Mouse (Mus musculus): ENCODE results near the gene Ssxb6. TPM values are rescaled to one million over a fixed set of nuclear protein-coding genes. Genes with fewer than 3 reads are reported as not detected.
"Not testable (repeated sequence)": the region's sequence is repeated elsewhere in the genome, so short reads cannot be mapped to it uniquely, and the experiment has no call there.

Ssxb6 gene
- polyA plus RNA-seq (2012; rRNA removed), result not detected in 2 replicates

- not testable (repeated sequence) for H3K27ac ChIP-seq (ENCODE audit: insufficient read depth, low read depth, low read length); H3K4me1 ChIP-seq (ENCODE audit: control insufficient read depth, insufficient read depth, insufficient read length, low read length); H3K4me3 ChIP-seq (ENCODE audit: low read depth, low read length); H3K27me3 ChIP-seq (ENCODE audit: control insufficient read depth, insufficient read depth, low read length); H3K36me3 ChIP-seq (ENCODE audit: control insufficient read depth, insufficient read depth, low read length)
- 73% methylated on average over 4 of the region's 4 CpGs for WGBS
Observed at GRCm38 (mm10) chrX:8548155-8548554, at the start of gene Ssxb6. Gene Ssxb6, minus strand, starts transcription at chrX:8548255.

- not testable (repeated sequence) for H3K27ac ChIP-seq (ENCODE audit: insufficient read depth, low read depth, low read length); H3K27me3 ChIP-seq (ENCODE audit: control insufficient read depth, insufficient read depth, low read length); H3K36me3 ChIP-seq (ENCODE audit: control insufficient read depth, insufficient read depth, low read length); H3K4me1 ChIP-seq (ENCODE audit: control insufficient read depth, insufficient read depth, insufficient read length, low read length); H3K4me3 ChIP-seq (ENCODE audit: low read depth, low read length)
- WGBS, result 4% methylated on average over 1 of the region's 1 CpGs
Observed at GRCm38 (mm10) chrX:8591716-8592115, 43.7 kb upstream of the Ssxb6 start, which contains the start of gene Ssxb3. Gene Ssxb3, minus strand, starts transcription at chrX:8591816.

GRCm38 (mm10) chrX:8524854-8525253, 23.2 kb downstream of the Ssxb6 start, which contains the start of gene Gm14459:
Gene Gm14459, minus strand, starts transcription at chrX:8524954.
- WGBS, result 83% methylated on average over 2 of the region's 2 CpGs
- Histone ChIP-seq H3K27me3 (ENCODE audit: control insufficient read depth, insufficient read depth, low read length) (no peaks in the 10 kb centered on the region), H3K4me1 (ENCODE audit: control insufficient read depth, insufficient read depth, insufficient read length, low read length) (no peaks in the 10 kb centered on the region), H3K4me3 (ENCODE audit: low read depth, low read length) (no peak within 1 kb of the TSS), H3K27ac (ENCODE audit: insufficient read depth, low read depth, low read length) (no peak within 1 kb of the TSS), H3K36me3 (ENCODE audit: control insufficient read depth, insufficient read depth, low read length) (no peaks in the 10 kb centered on the region)
- no peak for TF ChIP-seq CTCF (IDR thresholded peaks at IDR 0.05; ENCODE audit: extremely low read depth, insufficient read length, insufficient replicate concordance, low read depth, low read length)
- TF ChIP-seq POLR2A (IDR thresholded peaks at IDR 0.05; ENCODE audit: low read depth, low read length), result no peak

Other genes starting within 250 kb of the Ssxb6 start
- gene Ssxb10, start 220.8 kb downstream of the Ssxb6 start, polyA plus RNA-seq (2012; rRNA removed), result not detected in 2 replicates
- not detected in 2 replicates for gene Ssxb9, start 181.3 kb downstream of the Ssxb6 start, polyA plus RNA-seq (2012; rRNA removed)
- gene Ssxb1, start 134.9 kb downstream of the Ssxb6 start, polyA plus RNA-seq (2012; rRNA removed), result not detected in 2 replicates
- not detected in 2 replicates for gene Ssxb2, start 86.5 kb downstream of the Ssxb6 start, polyA plus RNA-seq (2012; rRNA removed)
- gene Gm14459, start 23.3 kb downstream of the Ssxb6 start, polyA plus RNA-seq (2012; rRNA removed), result not detected in 2 replicates
- not detected in 2 replicates for gene Ssxb3, start 43.6 kb upstream of the Ssxb6 start, polyA plus RNA-seq (2012; rRNA removed)
- not detected in 2 replicates for gene Ssxb8, start 142.6 kb upstream of the Ssxb6 start, polyA plus RNA-seq (2012; rRNA removed)
- not detected in 2 replicates for gene Ssx9, start 200.2 kb upstream of the Ssxb6 start, polyA plus RNA-seq (2012; rRNA removed)